In genomic region chr3:145129356-145129755, GRCm38 (mm10) we compare ENCODE assay signal across 34 mouse cellular contexts. TPM values are rescaled to one million over a fixed set of nuclear protein-coding genes. Genes with fewer than 3 reads are reported as not detected.
"Had no signal": no experiment of that assay in that cellular context is flagged by ENCODE, and none has a peak within 500 bp of the region (broad histone marks: within the 10 kb centered on the region; RNA-seq: fewer than 3 reads in every experiment).

No protein-coding gene starts in this region.

- H3K27me3 ChIP-seq: heart, embryonic 13.5 days; heart, embryonic 15.5 days; hindbrain, embryonic 12.5 days; hindbrain, embryonic 13.5 days; hindbrain, embryonic 15.5 days; intestine, embryonic 15.5 days; kidney, embryonic 15.5 days had no signal

- H3K36me3 ChIP-seq: intestine, embryonic 15.5 days had no signal

- H3K4me1 ChIP-seq: heart, embryonic 10.5 days; heart, embryonic 13.5 days; heart, embryonic 15.5 days; hindbrain, embryonic 10.5 days; hindbrain, embryonic 12.5 days; hindbrain, embryonic 13.5 days; hindbrain, embryonic 15.5 days; intestine, embryonic 15.5 days; kidney, embryonic 15.5 days had no signal

- H3K4me2 ChIP-seq: heart, embryonic 11.5 days; heart, embryonic 13.5 days; heart, embryonic 15.5 days; hindbrain, embryonic 12.5 days; hindbrain, embryonic 13.5 days; hindbrain, embryonic 14.5 days; hindbrain, embryonic 15.5 days; intestine, embryonic 15.5 days; kidney, embryonic 15.5 days had no signal

- H3K27ac ChIP-seq: heart, embryonic 10.5 days; heart, embryonic 13.5 days; heart, embryonic 15.5 days; hindbrain, embryonic 10.5 days; hindbrain, embryonic 12.5 days; hindbrain, embryonic 13.5 days; hindbrain, embryonic 14.5 days; hindbrain, embryonic 15.5 days; hindbrain, postnatal 0 days; intestine, embryonic 15.5 days; kidney, embryonic 15.5 days; kidney, postnatal 0 days; layer of hippocampus, adult 2 months; left cerebral cortex, adult 2 months had no signal

- ATAC-seq: hindbrain, embryonic 16.5 days; hindbrain, postnatal 0 days; inflammation-experienced regulatory T-cells, adult 6 months; intestine, embryonic 15.5 days; intestine, embryonic 16.5 days; intestine, postnatal 0 days had no signal

- H3K9me3 ChIP-seq: heart, embryonic 10.5 days; heart, embryonic 13.5 days; heart, embryonic 15.5 days; hindbrain, embryonic 10.5 days; hindbrain, embryonic 12.5 days; hindbrain, embryonic 13.5 days; hindbrain, embryonic 15.5 days; intestine, embryonic 15.5 days; kidney, embryonic 15.5 days had no signal

- H3K9ac ChIP-seq: heart, embryonic 13.5 days; heart, embryonic 15.5 days; hindbrain, embryonic 12.5 days; hindbrain, embryonic 13.5 days; hindbrain, embryonic 14.5 days; hindbrain, embryonic 15.5 days; intestine, embryonic 15.5 days; kidney, embryonic 15.5 days had no signal

- DNase-seq: heart, postnatal 10 days; heart, postnatal 14 days; heart, postnatal 36 days; heart, postnatal 4 days; kidney, adult 18-20 months; kidney, adult 2 months; kidney, adult 8-10 months; kidney, adult 9 months; kidney, postnatal 10 days; kidney, postnatal 14 days; kidney, postnatal 25 days; kidney, postnatal 36 days; kidney, postnatal 4 days; layer of hippocampus, adult 9-11 months; layer of hippocampus, postnatal 36 days had no signal

- H3K4me3 ChIP-seq: heart, embryonic 10.5 days; heart, embryonic 13.5 days; heart, embryonic 15.5 days; hindbrain, embryonic 10.5 days; hindbrain, embryonic 12.5 days; hindbrain, embryonic 13.5 days; hindbrain, embryonic 15.5 days; intestine, embryonic 15.5 days; kidney, embryonic 15.5 days; layer of hippocampus, adult 2 months; left cerebral cortex, adult 2 months had no signal

RNA-seq across cellular contexts. Expression of gene Clca2, which starts 30.1 kb away (rescaled TPM):
- polyA plus RNA-seq: hindbrain, embryonic 15.5 days; hindbrain, embryonic 16.5 days; hindbrain, postnatal 0 days; inflammation-experienced regulatory T-cells, adult 6 months had no signal
